Mouse (Mus musculus) large intestine, adult 2 months (tissue): ENCODE measurements at regions not wholly inside any gene's neighbourhood (a gene's known extent, or its start where the extent isn't known, plus 50 kb on each side); places are given as distances from the start of the nearest gene placed in this dataset.
A peak's percentile ranks its signal among the peaks of the same experiment; 100 is the strongest.

Experiments used
- DNase-seq: peaks from one replicate; pipeline ENCODE4 v3.0.0-alpha.2; 2012; ENCODE audit warnings: low read depth, low spot score
- WGBS: fragments of 180-500 bp; shearing (Covaris S2); methylation state at CpG from one replicate; pipeline ENCODE4 v1.1.7; 2018; 5-methylcytosine and 5-hydroxymethylcytosine counted together

GRCm38 (mm10) chr9:41474244-41474944 lies 312.9 kb upstream of the Ubash3b start:
- DNase-seq, result peak; percentile 11
- WGBS, result 43% methylated on average over 11 of the region's 11 CpGs

- no peak for DNase-seq
- WGBS, result 81% methylated on average over 5 of the region's 5 CpGs
These were observed 312.0 kb upstream of the Ubash3b start for GRCm38 (mm10) chr9:41473506-41473905.

GRCm38 (mm10) chr9:41471345-41471744 lies 309.8 kb upstream of the Ubash3b start:
- DNase-seq, result no peak
- WGBS, result 87% methylated on average over 3 of the region's 3 CpGs

GRCm38 (mm10) chr9:41470010-41470409 lies 308.5 kb upstream of the Ubash3b start:
- WGBS, result 58% methylated on average over 6 of the region's 6 CpGs
- no peak for DNase-seq

- 80% methylated on average over 5 of the region's 5 CpGs for WGBS
- DNase-seq, result no peak
These were observed 307.9 kb upstream of the Ubash3b start for GRCm38 (mm10) chr9:41469414-41469813.

- DNase-seq, result no peak
- 82% methylated on average over 8 of the region's 8 CpGs for whole genome bisulfite sequencing
These were observed 302.7 kb upstream of the Ubash3b start for GRCm38 (mm10) chr9:41464057-41464685.

GRCm38 (mm10) chr9:41461742-41462141 lies 300.2 kb upstream of the Ubash3b start:
- peak; percentile 35 for DNase-seq

GRCm38 (mm10) chr9:41460709-41461108 lies 299.2 kb upstream of the Ubash3b start:
- WGBS, result 76% methylated on average over 6 of the region's 6 CpGs
- no peak for DNase-seq

More at GRCm38 (mm10) chr9:41461742-41462141, 300.2 kb upstream of the Ubash3b start:
- 15% methylated on average over 11 of the region's 11 CpGs for WGBS

GRCm38 (mm10) chr9:41457003-41457402 lies 295.5 kb upstream of the Ubash3b start:
- no peak for DNase-seq
- 84% methylated on average over 3 of the region's 3 CpGs for WGBS

- DNase-seq, result no peak
- 81% methylated on average over 3 of the region's 3 CpGs for WGBS
These were observed 290.2 kb upstream of the Ubash3b start for GRCm38 (mm10) chr9:41451738-41452137.

- no peak for DNase-seq
- 79% methylated on average over 4 of the region's 4 CpGs for WGBS
These were observed 287.7 kb upstream of the Ubash3b start for GRCm38 (mm10) chr9:41449233-41449632.

- WGBS, result 74% methylated on average over 8 of the region's 8 CpGs
- no peak for DNase-seq
These were observed 286.4 kb upstream of the Ubash3b start for GRCm38 (mm10) chr9:41447902-41448301.

- 34% methylated on average over 12 of the region's 12 CpGs for WGBS
- DNase-seq, result no peak
These were observed 285.8 kb upstream of the Ubash3b start for GRCm38 (mm10) chr9:41447211-41447875.

- WGBS, result 57% methylated on average over 9 of the region's 9 CpGs
These were observed 285.1 kb upstream of the Ubash3b start for GRCm38 (mm10) chr9:41446431-41447203.

GRCm38 (mm10) chr9:41442418-41442817 lies 280.9 kb upstream of the Ubash3b start:
- WGBS, result 74% methylated on average over 3 of the region's 3 CpGs
- no peak for DNase-seq

More at GRCm38 (mm10) chr9:41446431-41447203, 285.1 kb upstream of the Ubash3b start:
- DNase-seq, result no peak

GRCm38 (mm10) chr9:41439979-41440378 lies 278.5 kb upstream of the Ubash3b start:
- no peak for DNase-seq
- 60% methylated on average over 4 of the region's 4 CpGs for WGBS

GRCm38 (mm10) chr9:41438141-41438540 lies 276.6 kb upstream of the Ubash3b start:
- no peak for DNase-seq
- WGBS, result 89% methylated on average over 2 of the region's 2 CpGs

- WGBS, result 73% methylated on average over 16 of the region's 16 CpGs
- DNase-seq, result no peak
These were observed 269.2 kb upstream of the Ubash3b start for GRCm38 (mm10) chr9:41430391-41431343.
